Mouse (Mus musculus): ENCODE data around the gene Tnfrsf13c. TPM values are rescaled to one million over a fixed set of nuclear protein-coding genes. Genes with fewer than 3 reads are reported as not detected.

The Tnfrsf13c gene
- polyA plus RNA-seq, 1 experiment from 2014 or later: not detected

GRCm38 (mm10) chr15:82211911-82212751 is 12.0 kb downstream of the Tnfrsf13c start:
- Histone ChIP-seq H3K4me3 (ENCODE audit: low read length) (peak overlapping the region; percentile 42), H3K4me1 (replicated peaks; ENCODE audit: control insufficient read depth, insufficient read depth, low read length) (peaks cover 13% of the 10 kb centered on the region), H3K27ac (ENCODE audit: low read length) (no peak overlapping the region), H3K9ac (ENCODE audit: low read length) (peak overlapping the region; percentile 6; the same call in 1 of the 2 replicates), H3K9me3 (ENCODE audit: control insufficient read depth, low read length) (no peaks in the 10 kb centered on the region), H3K27me3 (ENCODE audit: control insufficient read depth, insufficient read depth, low read depth, low read length) (peaks cover 90% of the 10 kb centered on the region), H3K4me2 (ENCODE audit: low read depth, low read length) (peak overlapping the region; percentile 62), H3K36me3 (ENCODE audit: control insufficient read depth, insufficient read depth, low read length) (no peaks in the 10 kb centered on the region)
- WGBS: 1% methylated on average over 97 of the region's 112 CpGs
- peak; percentile 64 for ATAC-seq (ENCODE audit: low read depth)

- ATAC-seq (ENCODE audit: low read depth): no peak
- peaks cover 91% of the 10 kb centered on the region for H3K27me3 ChIP-seq (ENCODE audit: control insufficient read depth, insufficient read depth, low read depth, low read length)
- 6% methylated on average over 11 of the region's 11 CpGs for WGBS
- H3K27ac ChIP-seq (ENCODE audit: low read length): no peak overlapping the region
- peak overlapping the region; percentile 62; the same call in 1 of the 2 replicates for H3K4me2 ChIP-seq (ENCODE audit: low read depth, low read length)
- H3K36me3 ChIP-seq (ENCODE audit: control insufficient read depth, insufficient read depth, low read length): no peaks in the 10 kb centered on the region
- peak overlapping the region; percentile 42 for H3K4me3 ChIP-seq (ENCODE audit: low read length)
- no peak overlapping the region for H3K9ac ChIP-seq (ENCODE audit: low read length)
- peaks cover 15% of the 10 kb centered on the region for H3K4me1 ChIP-seq (replicated peaks; ENCODE audit: control insufficient read depth, insufficient read depth, low read length)
- no peaks in the 10 kb centered on the region for H3K9me3 ChIP-seq (ENCODE audit: control insufficient read depth, low read length)
Measured at GRCm38 (mm10) chr15:82211281-82211680, 12.9 kb downstream of the Tnfrsf13c start.

- no peak overlapping the region for H3K4me2 ChIP-seq (ENCODE audit: low read depth, low read length)
- no peak overlapping the region for H3K4me3 ChIP-seq (ENCODE audit: low read length)
- peaks cover 90% of the 10 kb centered on the region for H3K27me3 ChIP-seq (ENCODE audit: control insufficient read depth, insufficient read depth, low read depth, low read length)
- no peak for ATAC-seq (ENCODE audit: low read depth)
- H3K4me1 ChIP-seq (replicated peaks; ENCODE audit: control insufficient read depth, insufficient read depth, low read length): peaks cover 15% of the 10 kb centered on the region
- no peaks in the 10 kb centered on the region for H3K9me3 ChIP-seq (ENCODE audit: control insufficient read depth, low read length)
- no peaks in the 10 kb centered on the region for H3K36me3 ChIP-seq (ENCODE audit: control insufficient read depth, insufficient read depth, low read length)
- WGBS: 40% methylated on average over 1 of the region's 1 CpGs
- H3K27ac ChIP-seq (ENCODE audit: low read length): no peak overlapping the region
- H3K9ac ChIP-seq (ENCODE audit: low read length): no peak overlapping the region
Measured at GRCm38 (mm10) chr15:82210801-82211200, 13.4 kb downstream of the Tnfrsf13c start.

GRCm38 (mm10) chr15:82209295-82210050 is 14.7 kb downstream of the Tnfrsf13c start:
- Histone ChIP-seq H3K4me3 (ENCODE audit: low read length) (no peak overlapping the region), H3K4me2 (ENCODE audit: low read depth, low read length) (no peak overlapping the region), H3K9ac (ENCODE audit: low read length) (no peak overlapping the region), H3K36me3 (ENCODE audit: control insufficient read depth, insufficient read depth, low read length) (no peaks in the 10 kb centered on the region), H3K27me3 (ENCODE audit: control insufficient read depth, insufficient read depth, low read depth, low read length) (peaks cover 79% of the 10 kb centered on the region), H3K4me1 (replicated peaks; ENCODE audit: control insufficient read depth, insufficient read depth, low read length) (peaks cover 15% of the 10 kb centered on the region), H3K9me3 (ENCODE audit: control insufficient read depth, low read length) (no peaks in the 10 kb centered on the region), H3K27ac (ENCODE audit: low read length) (no peak overlapping the region)
- WGBS: 81% methylated on average over 13 of the region's 13 CpGs
- no peak for ATAC-seq (ENCODE audit: low read depth)

GRCm38 (mm10) chr15:82208307-82208706 is 15.9 kb downstream of the Tnfrsf13c start:
- 76% methylated on average over 8 of the region's 8 CpGs for whole genome bisulfite sequencing
- Histone ChIP-seq H3K9me3 (ENCODE audit: control insufficient read depth, low read length) (no peaks in the 10 kb centered on the region), H3K27me3 (ENCODE audit: control insufficient read depth, insufficient read depth, low read depth, low read length) (peaks cover 72% of the 10 kb centered on the region), H3K4me3 (ENCODE audit: low read length) (no peak overlapping the region), H3K4me1 (replicated peaks; ENCODE audit: control insufficient read depth, insufficient read depth, low read length) (peaks cover 15% of the 10 kb centered on the region), H3K36me3 (ENCODE audit: control insufficient read depth, insufficient read depth, low read length) (peaks cover 6% of the 10 kb centered on the region; the same call in 1 of the 2 replicates), H3K27ac (ENCODE audit: low read length) (no peak overlapping the region), H3K4me2 (ENCODE audit: low read depth, low read length) (no peak overlapping the region), H3K9ac (ENCODE audit: low read length) (no peak overlapping the region)
- ATAC-seq (ENCODE audit: low read depth): no peak

GRCm38 (mm10) chr15:82207504-82208219 is 16.5 kb downstream of the Tnfrsf13c start:
- ATAC-seq (ENCODE audit: low read depth): no peak
- 19% methylated on average over 30 of the region's 30 CpGs for WGBS
- Histone ChIP-seq H3K27me3 (ENCODE audit: control insufficient read depth, insufficient read depth, low read depth, low read length) (peaks cover 66% of the 10 kb centered on the region), H3K4me1 (replicated peaks; ENCODE audit: control insufficient read depth, insufficient read depth, low read length) (peaks cover 15% of the 10 kb centered on the region), H3K36me3 (ENCODE audit: control insufficient read depth, insufficient read depth, low read length) (peaks cover 10% of the 10 kb centered on the region), H3K9ac (ENCODE audit: low read length) (no peak overlapping the region), H3K9me3 (ENCODE audit: control insufficient read depth, low read length) (no peaks in the 10 kb centered on the region), H3K27ac (ENCODE audit: low read length) (no peak overlapping the region), H3K4me2 (ENCODE audit: low read depth, low read length) (no peak overlapping the region), H3K4me3 (ENCODE audit: low read length) (no peak overlapping the region)

GRCm38 (mm10) chr15:82207105-82207459 is 17.1 kb downstream of the Tnfrsf13c start:
- H3K4me2 ChIP-seq (ENCODE audit: low read depth, low read length): no peak overlapping the region

GRCm38 (mm10) chr15:82206365-82207104 is 17.6 kb downstream of the Tnfrsf13c start:
- no peak overlapping the region for H3K4me2 ChIP-seq (ENCODE audit: low read depth, low read length)
- H3K36me3 ChIP-seq (ENCODE audit: control insufficient read depth, insufficient read depth, low read length): peaks cover 13% of the 10 kb centered on the region
- no peaks in the 10 kb centered on the region for H3K9me3 ChIP-seq (ENCODE audit: control insufficient read depth, low read length)
- H3K9ac ChIP-seq (ENCODE audit: low read length): no peak overlapping the region
- no peak overlapping the region for H3K4me3 ChIP-seq (ENCODE audit: low read length)
- peaks cover 54% of the 10 kb centered on the region for H3K27me3 ChIP-seq (ENCODE audit: control insufficient read depth, insufficient read depth, low read depth, low read length)
- WGBS: 46% methylated on average over 9 of the region's 9 CpGs
- ATAC-seq (ENCODE audit: low read depth): peak; percentile 83
- no peak overlapping the region for H3K27ac ChIP-seq (ENCODE audit: low read length)
- H3K4me1 ChIP-seq (replicated peaks; ENCODE audit: control insufficient read depth, insufficient read depth, low read length): peaks cover 6% of the 10 kb centered on the region

More at GRCm38 (mm10) chr15:82207105-82207459, 17.1 kb downstream of the Tnfrsf13c start:
- peaks cover 13% of the 10 kb centered on the region for H3K36me3 ChIP-seq (ENCODE audit: control insufficient read depth, insufficient read depth, low read length)
- no peak overlapping the region for H3K9ac ChIP-seq (ENCODE audit: low read length)
- H3K9me3 ChIP-seq (ENCODE audit: control insufficient read depth, low read length): no peaks in the 10 kb centered on the region
- H3K27ac ChIP-seq (ENCODE audit: low read length): no peak overlapping the region
- H3K4me3 ChIP-seq (ENCODE audit: low read length): no peak overlapping the region
- WGBS: 15% methylated on average over 31 of the region's 34 CpGs
- no peak for ATAC-seq (ENCODE audit: low read depth)
- H3K4me1 ChIP-seq (replicated peaks; ENCODE audit: control insufficient read depth, insufficient read depth, low read length): peaks cover 11% of the 10 kb centered on the region
- H3K27me3 ChIP-seq (ENCODE audit: control insufficient read depth, insufficient read depth, low read depth, low read length): peaks cover 60% of the 10 kb centered on the region

Data from lung, embryonic 16.5 days (tissue).